Mouse (Mus musculus) erythroblast, adult 5-6 weeks (primary cell): ENCODE results near the gene Metrnl. TPM values are rescaled to one million over a fixed set of nuclear protein-coding genes. Genes with fewer than 3 reads are reported as not detected.

Source experiments
- ATAC-seq: replicated peaks from 2 replicates; pipeline ENCODE4 v1.8.0; 2016; ENCODE audit warnings: moderate number of reproducible peaks, mild to moderate bottlenecking, moderate TSS enrichment, inconsistent platforms; ENCODE audit not compliant: poor library complexity, low FRiP score, severe bottlenecking
- total RNA-seq, 2 experiments: library from RNA; stranded (forward) in 1 of 2; stranded (reverse) in 1 of 2; fragments of 150-400 nt in 1 of 2; fragments of 200-764, 138-1000 nt in 1 of 2; gene quantifications; 2 replicates each; pipeline versions ENCODE4 v1.2.3 to v1.2.4; 2015 to 2017; ENCODE audit warnings: low replicate concordance in 2 of 2

Gene Metrnl
- total RNA-seq, 2 experiments from 2014 or later = 2.3 TPM

GRCm38 (mm10) chr11:121683243-121683642 is 18.1 kb upstream of the Metrnl start:
- ATAC-seq = no peak

- ATAC-seq = no peak
Observed at GRCm38 (mm10) chr11:121685491-121686001, 15.8 kb upstream of the Metrnl start.

- ATAC-seq = no peak
Observed at GRCm38 (mm10) chr11:121686091-121686490, 15.3 kb upstream of the Metrnl start.

- ATAC-seq = no peak
Observed at GRCm38 (mm10) chr11:121686674-121687073, 14.7 kb upstream of the Metrnl start.

- no peak for ATAC-seq
Observed at GRCm38 (mm10) chr11:121688024-121688423, 13.3 kb upstream of the Metrnl start.

GRCm38 (mm10) chr11:121695304-121696064 is 5.9 kb upstream of the Metrnl start:
- ATAC-seq = no peak

GRCm38 (mm10) chr11:121697271-121697670 is 4.1 kb upstream of the Metrnl start:
- ATAC-seq = no peak

- ATAC-seq = no peak
Observed at GRCm38 (mm10) chr11:121698381-121698955, 2.9 kb upstream of the Metrnl start.

GRCm38 (mm10) chr11:121702111-121702894 is 959 bp downstream of the Metrnl start:
- peak; percentile 94 for ATAC-seq

GRCm38 (mm10) chr11:121702895-121703618 is 1.7 kb downstream of the Metrnl start:
- no peak for ATAC-seq

GRCm38 (mm10) chr11:121703619-121704215 is 2.4 kb downstream of the Metrnl start:
- no peak for ATAC-seq

GRCm38 (mm10) chr11:121706521-121707005 is 5.2 kb downstream of the Metrnl start:
- ATAC-seq = no peak

- no peak for ATAC-seq
Observed at GRCm38 (mm10) chr11:121709278-121709677, 7.9 kb downstream of the Metrnl start.

GRCm38 (mm10) chr11:121710245-121710644 is 8.9 kb downstream of the Metrnl start:
- no peak for ATAC-seq

GRCm38 (mm10) chr11:121712987-121713386 is 11.6 kb downstream of the Metrnl start:
- no peak for ATAC-seq

GRCm38 (mm10) chr11:121713569-121713968 is 12.2 kb downstream of the Metrnl start:
- no peak for ATAC-seq

GRCm38 (mm10) chr11:121714745-121715485 is 13.6 kb downstream of the Metrnl start:
- ATAC-seq = no peak

GRCm38 (mm10) chr11:121717724-121718123 is 16.4 kb downstream of the Metrnl start:
- ATAC-seq = no peak

- ATAC-seq = no peak
Observed at GRCm38 (mm10) chr11:121720752-121721151, 19.4 kb downstream of the Metrnl start.
